Mouse (Mus musculus) adipocyte (in vitro differentiated cells): ENCODE measurements around the gene Sbno2.

Experiments
- DNase-seq: peaks from one replicate; pipeline ENCODE4 v3.0.0-alpha.2; 2016; ENCODE audit warnings: low spot score

Sbno2 gene

DNA sequence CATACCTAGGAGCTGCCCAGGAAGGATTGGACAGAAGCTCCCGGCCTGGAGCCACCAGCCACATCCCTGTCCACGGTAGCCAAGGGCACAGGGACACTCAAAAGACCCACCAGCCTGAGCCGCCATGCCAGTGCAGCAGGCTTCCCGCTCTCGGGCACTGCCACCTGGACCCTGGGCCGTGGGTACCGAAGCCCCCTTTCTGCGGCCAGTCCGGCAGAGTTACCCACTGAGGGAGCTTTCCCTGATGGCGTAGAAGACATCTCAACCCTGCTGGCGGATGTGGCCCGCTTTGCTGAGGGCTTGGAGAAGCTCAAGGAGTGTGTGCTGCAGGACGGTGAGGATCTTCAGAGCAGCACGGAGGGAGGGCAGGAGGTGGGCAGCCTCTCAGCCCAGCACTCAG, 87.6 kb downstream of the Sbno2 start:
- DNase-seq = no peak

- no peak for DNase-seq
Measured at GRCm38 (mm10) chr10:80017361-80017760, 88.0 kb downstream of the Sbno2 start.

DNA sequence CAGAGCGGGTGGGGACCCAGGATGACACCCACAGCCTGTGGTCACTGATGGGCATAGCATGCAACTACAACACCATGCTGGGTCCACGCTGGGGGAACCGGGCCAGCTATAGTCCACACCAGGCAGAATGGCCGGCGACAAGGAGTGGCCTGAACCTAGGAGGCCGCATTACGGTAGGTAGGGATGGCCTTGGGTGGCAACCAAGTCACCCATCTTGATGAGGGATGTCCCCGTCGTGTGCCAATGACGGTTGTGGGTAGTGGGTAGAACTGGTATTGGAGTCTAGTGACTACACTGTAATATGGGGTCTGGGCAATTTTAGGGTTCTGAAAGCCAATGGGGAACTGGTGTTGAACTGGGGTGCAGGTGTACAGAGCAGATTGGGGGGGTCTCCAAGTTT, 88.4 kb downstream of the Sbno2 start:
- no peak for DNase-seq

- DNase-seq = no peak
Measured at GRCm38 (mm10) chr10:80016511-80016910, 88.9 kb downstream of the Sbno2 start, which contains the start of gene Arhgap45. Gene Arhgap45 (plus strand): TSS chr10:80016653.

GRCm38 (mm10) chr10:80015583-80015982, 89.8 kb downstream of the Sbno2 start:
- DNase-seq = no peak

DNA sequence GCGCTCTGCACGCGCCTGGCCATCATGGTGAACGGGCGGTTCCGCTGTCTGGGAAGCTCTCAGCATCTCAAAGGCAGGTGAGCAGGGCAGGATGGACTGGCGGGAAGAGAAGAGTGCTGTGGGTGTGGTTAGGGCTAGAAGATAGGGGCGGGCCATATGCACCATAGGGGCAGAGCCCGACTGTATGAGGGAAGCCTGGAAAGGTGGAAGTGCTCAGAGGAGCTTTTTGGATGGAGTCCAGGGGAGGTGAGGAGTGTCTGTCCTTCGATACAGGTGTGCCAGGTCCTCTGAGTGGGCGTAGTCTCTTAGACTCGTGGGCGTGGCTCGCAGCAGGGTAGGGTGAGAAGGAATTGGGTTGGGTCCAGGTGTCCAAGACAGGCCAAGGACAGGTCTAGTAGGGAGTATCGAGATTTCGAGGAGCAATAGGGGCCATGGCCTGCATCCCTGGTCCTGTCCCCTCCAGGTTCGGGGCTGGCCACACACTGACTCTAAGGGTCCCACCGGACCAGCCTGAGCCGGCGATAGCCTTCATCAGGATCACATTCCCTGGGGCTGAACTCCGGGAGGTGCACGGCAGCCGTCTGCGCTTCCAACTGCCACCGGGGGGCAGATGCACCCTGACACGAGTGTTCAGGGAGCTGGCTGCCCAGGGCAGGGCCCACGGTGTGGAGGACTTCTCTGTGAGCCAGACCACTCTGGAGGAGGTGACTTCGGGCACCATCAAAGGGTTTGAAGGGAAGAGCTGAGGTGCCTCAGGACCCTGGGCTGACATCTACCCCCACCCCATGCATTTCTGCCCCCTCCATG, 90.7 kb downstream of the Sbno2 start:
- DNase-seq = no peak

DNA sequence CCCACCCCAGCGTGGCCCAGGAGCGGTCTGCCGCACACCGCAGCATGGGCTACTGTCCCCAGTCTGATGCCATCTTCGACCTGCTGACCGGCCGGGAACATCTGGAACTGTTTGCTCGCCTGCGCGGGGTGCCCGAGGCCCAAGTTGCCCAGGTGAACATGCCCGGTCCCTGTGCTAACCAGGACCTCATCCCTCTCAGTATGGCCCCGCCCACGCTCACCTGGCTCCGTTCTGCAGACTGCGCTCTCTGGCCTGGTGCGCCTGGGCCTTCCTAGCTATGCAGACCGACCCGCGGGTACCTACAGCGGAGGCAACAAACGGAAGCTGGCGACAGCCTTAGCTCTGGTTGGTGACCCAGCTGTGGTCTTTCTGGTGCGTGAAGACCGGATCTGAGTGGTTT, 91.8 kb downstream of the Sbno2 start:
- DNase-seq = no peak

DNA sequence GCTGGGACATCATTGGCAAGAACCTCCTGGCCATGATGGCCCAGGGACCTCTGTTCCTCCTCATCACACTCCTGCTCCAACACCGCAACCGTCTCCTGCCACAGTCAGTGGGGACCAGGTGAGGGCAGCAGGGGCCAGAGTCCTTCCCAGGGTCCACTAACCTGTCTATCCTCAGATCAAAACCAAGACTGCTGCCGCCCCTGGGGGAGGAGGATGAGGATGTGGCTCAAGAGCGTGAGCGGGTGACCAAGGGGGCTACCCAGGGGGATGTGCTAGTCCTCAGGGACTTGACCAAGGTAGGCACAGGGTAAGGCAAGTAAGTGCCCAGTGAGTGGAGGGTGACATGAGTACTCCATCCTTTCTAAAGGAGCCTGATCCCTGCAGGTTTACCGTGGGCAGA, 93.6 kb downstream of the Sbno2 start:
- no peak for DNase-seq
